Mouse (Mus musculus): ENCODE data around the gene Rnf111. TPM values are rescaled to one million over a fixed set of nuclear protein-coding genes. Genes with fewer than 3 reads are reported as not detected.
"Not testable (repeated sequence)": the region's sequence is repeated elsewhere in the genome, so short reads cannot be mapped to it uniquely, and the experiment has no call there.

Gene Rnf111
- polyA plus RNA-seq, 1 experiment from 2014 or later = 25.2 TPM

- WGBS (ENCODE audit: insufficient replicate concordance) = 72% methylated on average over 2 of the region's 2 CpGs
- no peak overlapping the region for H3K4me2 ChIP-seq
- no peaks in the 10 kb centered on the region for H3K9me3 ChIP-seq (replicated peaks; ENCODE audit: control insufficient read depth, low read length)
- H3K9ac ChIP-seq (ENCODE audit: low read depth, low read length) = no peak overlapping the region
- H3K4me1 ChIP-seq (ENCODE audit: control insufficient read depth, insufficient read depth, low read length) = peaks cover 9% of the 10 kb centered on the region; the same call in 1 of the 2 replicates
- no peak overlapping the region for H3K4me3 ChIP-seq (ENCODE audit: low read depth, low read length)
- H3K36me3 ChIP-seq (ENCODE audit: control insufficient read depth, insufficient read depth, low read length) = peaks cover 5% of the 10 kb centered on the region
- no peak for ATAC-seq (replicated peaks; ENCODE audit: insufficient number of reproducible peaks, low FRiP score, low TSS enrichment)
- H3K27me3 ChIP-seq (ENCODE audit: control insufficient read depth, insufficient read depth, low read length) = no peaks in the 10 kb centered on the region
- H3K27ac ChIP-seq (ENCODE audit: low read depth, low read length) = no peak overlapping the region
Measured at GRCm38 (mm10) chr9:70487401-70487800, 16.1 kb downstream of the Rnf111 start.

DNA sequence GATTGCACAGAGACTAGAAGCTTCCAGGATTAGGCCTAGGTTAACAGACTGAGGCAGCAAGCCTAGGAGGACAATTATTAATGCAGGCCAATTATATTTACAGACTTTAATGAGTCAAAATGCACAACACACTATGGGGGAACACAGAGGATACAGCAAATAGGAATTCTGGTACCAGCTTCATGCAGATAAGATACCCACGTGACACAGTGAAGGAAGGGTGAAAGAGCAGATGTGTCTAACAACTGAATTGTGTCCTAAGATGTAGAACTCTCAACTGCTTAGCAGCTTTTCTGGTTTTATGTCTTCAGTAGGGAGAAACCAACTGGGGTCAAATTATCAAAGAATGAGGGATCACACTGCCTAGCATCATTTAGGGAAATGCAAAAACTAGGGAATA is 17.7 kb downstream of the Rnf111 start:
- H3K9ac ChIP-seq (ENCODE audit: low read depth, low read length) = no peak overlapping the region
- H3K36me3 ChIP-seq (ENCODE audit: control insufficient read depth, insufficient read depth, low read length) = peaks cover 4% of the 10 kb centered on the region
- 50% methylated on average over 1 of the region's 1 CpGs for WGBS (ENCODE audit: insufficient replicate concordance)
- no peak overlapping the region for H3K27ac ChIP-seq (ENCODE audit: low read depth, low read length)
- H3K9me3 ChIP-seq (replicated peaks; ENCODE audit: control insufficient read depth, low read length) = no peaks in the 10 kb centered on the region
- no peaks in the 10 kb centered on the region for H3K27me3 ChIP-seq (ENCODE audit: control insufficient read depth, insufficient read depth, low read length)
- H3K4me2 ChIP-seq = no peak overlapping the region
- no peak overlapping the region for H3K4me3 ChIP-seq (ENCODE audit: low read depth, low read length)
- 0 out of 2 replicates have a peak, but pooled peaks cover 3% of the 10 kb centered on the region for H3K4me1 ChIP-seq (ENCODE audit: control insufficient read depth, insufficient read depth, low read length)
- no peak for ATAC-seq (replicated peaks; ENCODE audit: insufficient number of reproducible peaks, low FRiP score, low TSS enrichment)

DNA sequence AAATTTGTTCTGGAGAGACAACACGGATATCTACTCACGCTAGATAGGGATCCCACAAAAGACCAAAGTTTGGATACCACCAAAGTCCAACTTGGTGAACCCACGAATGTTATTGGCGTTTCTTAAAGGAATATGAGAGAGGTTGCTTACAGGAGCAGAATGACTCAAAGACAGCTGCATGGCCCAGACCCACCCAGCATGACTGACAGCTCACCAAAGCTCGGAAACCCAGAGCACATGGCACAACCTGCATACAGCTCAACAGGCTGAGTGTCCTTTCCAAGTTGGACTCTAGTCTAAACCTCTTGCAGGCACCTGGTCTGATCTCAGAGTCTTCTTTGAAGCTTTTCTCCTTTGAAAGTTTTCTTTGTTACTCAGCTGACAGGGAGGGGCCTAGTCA is 20.0 kb downstream of the Rnf111 start:
- Histone ChIP-seq H3K36me3 (ENCODE audit: control insufficient read depth, insufficient read depth, low read length) (peaks cover under 1% of the 10 kb centered on the region; the same call in 1 of the 2 replicates), H3K27ac (ENCODE audit: low read depth, low read length) (no peak overlapping the region), H3K4me3 (ENCODE audit: low read depth, low read length) (no peak overlapping the region), H3K4me1 (ENCODE audit: control insufficient read depth, insufficient read depth, low read length) (0 out of 2 replicates have a peak, but pooled peaks cover 3% of the 10 kb centered on the region), H3K9me3 (replicated peaks; ENCODE audit: control insufficient read depth, low read length) (no peaks in the 10 kb centered on the region), H3K4me2 (no peak overlapping the region), H3K27me3 (ENCODE audit: control insufficient read depth, insufficient read depth, low read length) (no peaks in the 10 kb centered on the region), H3K9ac (ENCODE audit: low read depth, low read length) (no peak overlapping the region)
- no peak for ATAC-seq (replicated peaks; ENCODE audit: insufficient number of reproducible peaks, low FRiP score, low TSS enrichment)
- WGBS (ENCODE audit: insufficient replicate concordance) = 90% methylated on average over 5 of the region's 5 CpGs

GRCm38 (mm10) chr9:70481872-70482271 is 21.7 kb downstream of the Rnf111 start:
- Histone ChIP-seq H3K4me2 (no peak overlapping the region), H3K27ac (ENCODE audit: low read depth, low read length) (no peak overlapping the region), H3K36me3 (ENCODE audit: control insufficient read depth, insufficient read depth, low read length) (no peaks in the 10 kb centered on the region), H3K9me3 (replicated peaks; ENCODE audit: control insufficient read depth, low read length) (no peaks in the 10 kb centered on the region), H3K27me3 (ENCODE audit: control insufficient read depth, insufficient read depth, low read length) (no peaks in the 10 kb centered on the region), H3K9ac (ENCODE audit: low read depth, low read length) (no peak overlapping the region), H3K4me3 (ENCODE audit: low read depth, low read length) (no peak overlapping the region), H3K4me1 (ENCODE audit: control insufficient read depth, insufficient read depth, low read length) (0 out of 2 replicates have a peak, but pooled peaks cover 3% of the 10 kb centered on the region)
- no peak for ATAC-seq (replicated peaks; ENCODE audit: insufficient number of reproducible peaks, low FRiP score, low TSS enrichment)

DNA sequence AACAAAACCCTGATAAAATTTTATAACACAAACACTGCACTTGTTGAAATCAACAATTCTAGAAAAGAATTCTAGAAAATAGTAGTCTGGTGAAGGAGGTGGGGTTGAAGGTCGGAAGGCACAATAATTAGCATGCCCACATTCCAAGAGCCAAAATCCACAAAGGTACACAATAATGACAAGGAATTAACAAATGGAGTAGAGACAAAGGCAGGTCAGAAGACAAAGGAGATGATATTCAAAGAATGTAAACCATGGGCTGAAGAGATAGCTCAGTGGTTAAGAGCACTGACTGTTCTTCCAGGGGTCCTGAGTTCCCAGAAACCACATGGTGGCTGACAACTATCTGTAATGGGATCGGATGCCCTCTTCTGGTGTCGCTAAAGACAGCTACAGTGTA is 26.3 kb downstream of the Rnf111 start:
- WGBS (ENCODE audit: insufficient replicate concordance) = 84% methylated on average over 3 of the region's 3 CpGs
- ATAC-seq (replicated peaks; ENCODE audit: insufficient number of reproducible peaks, low FRiP score, low TSS enrichment) = no peak
- Histone ChIP-seq H3K4me1 (ENCODE audit: control insufficient read depth, insufficient read depth, low read length) (no peaks in the 10 kb centered on the region), H3K27me3 (ENCODE audit: control insufficient read depth, insufficient read depth, low read length) (no peaks in the 10 kb centered on the region), H3K9ac (ENCODE audit: low read depth, low read length) (no peak overlapping the region), H3K36me3 (ENCODE audit: control insufficient read depth, insufficient read depth, low read length) (peaks cover 18% of the 10 kb centered on the region), H3K27ac (ENCODE audit: low read depth, low read length) (no peak overlapping the region), H3K9me3 (replicated peaks; ENCODE audit: control insufficient read depth, low read length) (no peaks in the 10 kb centered on the region), H3K4me2 (no peak overlapping the region), H3K4me3 (ENCODE audit: low read depth, low read length) (no peak overlapping the region)

DNA sequence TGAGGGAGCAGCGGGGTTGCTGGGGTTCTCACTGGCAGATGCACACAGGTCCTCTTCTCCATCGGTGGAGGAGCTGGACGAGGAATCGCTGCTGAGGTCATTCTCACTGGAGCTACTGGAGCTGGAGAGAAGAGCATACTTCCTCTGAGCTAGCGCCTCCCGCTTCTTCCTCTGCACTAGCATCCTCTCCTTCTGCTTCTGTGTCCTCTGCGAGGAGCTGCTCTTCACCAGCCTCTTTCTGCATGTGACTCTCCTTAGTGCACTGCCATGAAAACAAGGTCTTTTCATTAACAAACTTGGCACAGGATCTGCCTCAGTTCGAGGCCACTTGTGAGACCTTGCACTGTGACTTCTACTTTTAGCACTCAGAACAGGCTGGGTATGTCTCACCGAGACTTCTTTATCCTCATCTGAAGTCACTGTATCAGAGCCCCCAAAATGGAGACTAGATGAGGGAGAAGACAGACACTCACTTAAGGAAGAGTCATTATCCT is 27.7 kb downstream of the Rnf111 start:
- Histone ChIP-seq H3K36me3 (ENCODE audit: control insufficient read depth, insufficient read depth, low read length) (peaks cover 18% of the 10 kb centered on the region), H3K4me3 (ENCODE audit: low read depth, low read length) (no peak overlapping the region), H3K4me2 (no peak overlapping the region), H3K27ac (ENCODE audit: low read depth, low read length) (no peak overlapping the region), H3K9me3 (replicated peaks; ENCODE audit: control insufficient read depth, low read length) (no peaks in the 10 kb centered on the region), H3K4me1 (ENCODE audit: control insufficient read depth, insufficient read depth, low read length) (no peaks in the 10 kb centered on the region), H3K27me3 (ENCODE audit: control insufficient read depth, insufficient read depth, low read length) (no peaks in the 10 kb centered on the region), H3K9ac (ENCODE audit: low read depth, low read length) (no peak overlapping the region)
- ATAC-seq (replicated peaks; ENCODE audit: insufficient number of reproducible peaks, low FRiP score, low TSS enrichment) = no peak
- 92% methylated on average over 9 of the region's 9 CpGs for WGBS (ENCODE audit: insufficient replicate concordance)

DNA sequence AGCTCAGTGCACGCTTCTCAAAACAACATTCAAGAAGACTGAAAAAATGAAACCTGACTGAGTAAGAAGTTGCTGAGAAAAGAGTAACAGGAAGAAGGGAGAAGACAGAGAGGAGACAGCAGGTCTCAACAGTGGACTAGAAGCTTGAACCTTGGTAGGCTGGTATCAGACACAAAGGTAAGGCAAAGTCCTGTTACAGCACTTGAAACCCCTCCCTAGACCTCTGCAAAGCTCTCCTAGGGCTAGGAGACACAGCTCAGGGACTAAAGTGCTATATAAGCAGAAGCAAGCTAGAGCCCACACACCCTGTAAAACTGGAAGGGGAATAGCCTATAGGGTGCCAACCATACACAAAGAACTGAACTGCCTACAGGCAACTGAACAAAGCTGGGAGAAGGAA is 30.1 kb downstream of the Rnf111 start:
- no peak for ATAC-seq (replicated peaks; ENCODE audit: insufficient number of reproducible peaks, low FRiP score, low TSS enrichment)
- no peak overlapping the region for H3K9ac ChIP-seq (ENCODE audit: low read depth, low read length)
- H3K9me3 ChIP-seq (replicated peaks; ENCODE audit: control insufficient read depth, low read length) = no peaks in the 10 kb centered on the region
- 97% methylated on average over 1 of the region's 1 CpGs for WGBS (ENCODE audit: insufficient replicate concordance)
- H3K4me3 ChIP-seq (ENCODE audit: low read depth, low read length) = no peak overlapping the region
- no peak overlapping the region for H3K4me2 ChIP-seq
- no peak overlapping the region for H3K27ac ChIP-seq (ENCODE audit: low read depth, low read length)
- H3K36me3 ChIP-seq (ENCODE audit: control insufficient read depth, insufficient read depth, low read length) = peaks cover 18% of the 10 kb centered on the region
- H3K27me3 ChIP-seq (ENCODE audit: control insufficient read depth, insufficient read depth, low read length) = no peaks in the 10 kb centered on the region
- no peaks in the 10 kb centered on the region for H3K4me1 ChIP-seq (ENCODE audit: control insufficient read depth, insufficient read depth, low read length)

DNA sequence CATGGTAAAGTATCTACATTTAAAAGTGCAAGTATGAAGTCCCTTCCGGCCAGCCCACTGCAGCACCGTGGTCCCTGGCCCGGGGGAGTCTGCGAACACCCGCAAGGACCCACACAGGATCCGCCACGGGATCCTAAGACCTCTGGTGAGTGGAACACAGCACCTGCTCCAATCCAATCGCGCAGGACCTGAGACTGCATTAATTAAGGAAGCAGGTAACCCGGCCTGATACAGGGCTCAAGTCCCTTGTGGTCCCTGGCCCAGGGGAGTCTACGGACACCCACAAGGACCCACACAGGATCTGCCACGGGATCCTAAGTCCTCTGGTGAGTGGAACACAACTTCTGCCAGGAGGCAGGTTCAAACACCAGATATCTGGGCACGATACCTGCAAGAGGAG is 40.4 kb downstream of the Rnf111 start:
- not testable (repeated sequence) for H3K27me3 ChIP-seq (ENCODE audit: control insufficient read depth, insufficient read depth, low read length); ATAC-seq (replicated peaks; ENCODE audit: insufficient number of reproducible peaks, low FRiP score, low TSS enrichment); H3K36me3 ChIP-seq (ENCODE audit: control insufficient read depth, insufficient read depth, low read length); H3K9me3 ChIP-seq (replicated peaks; ENCODE audit: control insufficient read depth, low read length); H3K4me3 ChIP-seq (ENCODE audit: low read depth, low read length); H3K9ac ChIP-seq (ENCODE audit: low read depth, low read length); H3K27ac ChIP-seq (ENCODE audit: low read depth, low read length); H3K4me2 ChIP-seq; H3K4me1 ChIP-seq (ENCODE audit: control insufficient read depth, insufficient read depth, low read length)
- WGBS (ENCODE audit: insufficient replicate concordance) = 91% methylated on average over 11 of the region's 13 CpGs

DNA sequence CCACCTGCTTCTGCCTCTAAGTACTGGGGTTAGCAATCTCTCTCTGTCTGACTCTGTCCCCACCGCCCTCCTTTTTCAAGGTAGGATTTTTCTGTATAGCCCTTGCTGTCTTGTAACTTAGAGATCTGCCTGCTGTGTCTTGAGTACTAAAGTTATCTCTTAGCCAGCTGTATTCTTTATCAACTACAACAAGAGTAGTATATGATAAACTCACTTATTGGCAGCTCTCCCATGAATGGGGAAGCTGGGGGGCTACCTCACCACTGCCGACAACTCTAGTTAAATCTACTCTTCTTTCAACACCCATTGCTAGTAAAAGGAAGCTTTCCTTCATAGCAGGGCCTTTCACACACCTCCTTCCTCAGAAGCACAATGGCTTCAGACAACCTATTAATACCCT is 51.2 kb downstream of the Rnf111 start:
- Histone ChIP-seq H3K4me2 (no peak overlapping the region), H3K27me3 (ENCODE audit: control insufficient read depth, insufficient read depth, low read length) (no peaks in the 10 kb centered on the region), H3K9me3 (replicated peaks; ENCODE audit: control insufficient read depth, low read length) (no peaks in the 10 kb centered on the region), H3K4me3 (ENCODE audit: low read depth, low read length) (no peak overlapping the region), H3K27ac (ENCODE audit: low read depth, low read length) (no peak overlapping the region), H3K4me1 (ENCODE audit: control insufficient read depth, insufficient read depth, low read length) (no peaks in the 10 kb centered on the region), H3K36me3 (ENCODE audit: control insufficient read depth, insufficient read depth, low read length) (peaks cover 17% of the 10 kb centered on the region), H3K9ac (ENCODE audit: low read depth, low read length) (no peak overlapping the region)
- WGBS (ENCODE audit: insufficient replicate concordance) = 62% methylated on average over 2 of the region's 2 CpGs
- ATAC-seq (replicated peaks; ENCODE audit: insufficient number of reproducible peaks, low FRiP score, low TSS enrichment) = no peak

Measured in heart, embryonic 11.5 days (tissue).